Mouse (Mus musculus): ENCODE measurements around the gene Hist2h3c1.

Gene Hist2h3c1

GRCm38 (mm10) chr3:96255926-96256593, 9.6 kb downstream of the Hist2h3c1 start:
- CTCF ChIA-PET = interaction anchor here (0.7 kb wide), 1 partner anchor 10 kb away, joined by 4 read pairs; no protein-coding TSS in a partner anchor

- CTCF ChIA-PET = no interaction called here
Measured at GRCm38 (mm10) chr3:96257190-96257589, 10.7 kb downstream of the Hist2h3c1 start.

- CTCF ChIA-PET = no interaction called here
Measured at GRCm38 (mm10) chr3:96260220-96260619, 13.7 kb downstream of the Hist2h3c1 start.

- CTCF ChIA-PET = interaction anchor here (1.0 kb wide), 1 partner anchor 25 kb away, joined by 3 read pairs; no protein-coding TSS in a partner anchor
Measured at GRCm38 (mm10) chr3:96261623-96262022, 15.1 kb downstream of the Hist2h3c1 start.

GRCm38 (mm10) chr3:96262216-96262875, 15.9 kb downstream of the Hist2h3c1 start:
- CTCF ChIA-PET = interaction anchor here (1.0 kb wide), 1 partner anchor 26 kb away, joined by 3 read pairs; no protein-coding TSS in a partner anchor

GRCm38 (mm10) chr3:96262979-96263550, 16.6 kb downstream of the Hist2h3c1 start, which contains the start of gene Hist2h4:
Gene Hist2h4, minus strand, starts transcription at chr3:96263311.
- CTCF ChIA-PET = interaction anchor here (0.6 kb wide), 1 partner anchor 152 kb away, joined by 8 read pairs; no protein-coding TSS in a partner anchor

- CTCF ChIA-PET = interaction anchor here (0.6 to 1.3 kb wide), 3 partner anchors 20 to 381 kb away, joined by 5 to 10 read pairs (median 8); no protein-coding TSS in a partner anchor
Measured at GRCm38 (mm10) chr3:96263558-96264403, 17.3 kb downstream of the Hist2h3c1 start.

- CTCF ChIA-PET = interaction anchor here (0.8 to 1.3 kb wide), 2 partner anchors 21 to 382 kb away, joined by 5 to 10 read pairs; no protein-coding TSS in a partner anchor
Measured at GRCm38 (mm10) chr3:96264404-96264949, 18.0 kb downstream of the Hist2h3c1 start.

- CTCF ChIA-PET = interaction anchor here (0.6 to 1.0 kb wide), 2 partner anchors 10 kb away, joined by 4 read pairs; no protein-coding TSS in a partner anchor
Measured at GRCm38 (mm10) chr3:96266132-96266710, 19.7 kb downstream of the Hist2h3c1 start.

- CTCF ChIA-PET = interaction anchor here (0.6 kb wide), 3 partner anchors 8 to 295 kb away, joined by 3 to 4 read pairs (median 3); no protein-coding TSS in a partner anchor
Measured at GRCm38 (mm10) chr3:96267541-96267940, 21.1 kb downstream of the Hist2h3c1 start.

- CTCF ChIA-PET = interaction anchor here (0.6 to 1.7 kb wide), 4 partner anchors 8 to 295 kb away, joined by 3 to 6 read pairs (median 4); no protein-coding TSS in a partner anchor
Measured at GRCm38 (mm10) chr3:96268051-96268775, 21.7 kb downstream of the Hist2h3c1 start, which contains the start of gene Hist2h3b. Gene Hist2h3b, plus strand, starts transcription at chr3:96268654.

- CTCF ChIA-PET = interaction anchor here (0.6 to 1.7 kb wide), 2 partner anchors 9 to 209 kb away, joined by 6 to 11 read pairs; no protein-coding TSS in a partner anchor
Measured at GRCm38 (mm10) chr3:96268776-96269378, 22.4 kb downstream of the Hist2h3c1 start.

GRCm38 (mm10) chr3:96269511-96270474, 23.3 kb downstream of the Hist2h3c1 start, which contains the start of gene Hist2h2bb:
Gene Hist2h2bb, plus strand, starts transcription at chr3:96269752.
- CTCF ChIA-PET = interaction anchor here (0.6 to 1.7 kb wide), 2 partner anchors 8 to 208 kb away, joined by 6 to 11 read pairs; no protein-coding TSS in a partner anchor

- CTCF ChIA-PET = interaction anchor here (0.5 kb wide), 1 partner anchor 57 kb away, joined by 3 read pairs; no protein-coding TSS in a partner anchor
Measured at GRCm38 (mm10) chr3:96273591-96274465, 27.3 kb downstream of the Hist2h3c1 start.

- CTCF ChIA-PET = interaction anchor here (0.6 to 1.0 kb wide), 2 partner anchors 8 to 16 kb away, joined by 4 to 6 read pairs; partner anchors contain the start of genes Fcgr1, Hist2h2bb and Hist2h3b
Measured at GRCm38 (mm10) chr3:96277428-96277799, 30.9 kb downstream of the Hist2h3c1 start.
